14 mouse cellular contexts compared by ENCODE assay signal in the genomic region with DNA sequence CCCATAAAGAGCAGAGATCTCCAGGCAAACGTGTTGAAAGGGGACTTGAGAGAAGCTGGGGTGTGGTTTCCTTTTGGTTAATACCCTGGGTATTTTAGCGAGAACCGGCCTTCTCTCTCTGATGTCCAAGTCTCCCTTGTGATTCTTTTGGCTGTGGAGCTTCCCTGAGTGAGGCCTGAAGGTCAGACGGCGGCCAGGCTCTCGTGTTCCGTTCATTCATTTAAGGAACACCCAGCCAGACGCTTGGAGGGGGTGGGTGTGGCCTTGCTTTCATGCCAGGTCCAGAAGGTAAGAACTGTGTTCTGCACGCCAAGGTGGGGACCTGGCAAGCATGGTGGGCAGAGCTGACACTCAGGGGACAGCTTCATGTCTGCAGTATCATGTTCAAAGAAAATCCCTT. TPM values are rescaled to one million over a fixed set of nuclear protein-coding genes. Genes with fewer than 3 reads are reported as not detected.
"Had no signal": no experiment of that assay in that cellular context is flagged by ENCODE, and none has a peak within 500 bp of the region (broad histone marks: within the 10 kb centered on the region; RNA-seq: fewer than 3 reads in every experiment).

No protein-coding gene starts in this region.

- H3K4me2 ChIP-seq: limb, embryonic 15.5 days; liver, embryonic 12.5 days; lung, embryonic 14.5 days; midbrain, embryonic 11.5 days; neural tube, embryonic 13.5 days had no signal

- H3K9me3 ChIP-seq: limb, embryonic 15.5 days; liver, embryonic 12.5 days; neural tube, embryonic 13.5 days had no signal

- H3K36me3 ChIP-seq: limb, embryonic 15.5 days; liver, embryonic 12.5 days; neural tube, embryonic 13.5 days had no signal

- H3K4me3 ChIP-seq: left cerebral cortex, adult 2 months; limb, embryonic 15.5 days; liver, embryonic 12.5 days; megakaryocyte, embryonic 14.5 days; neural tube, embryonic 13.5 days had no signal

- H3K27ac ChIP-seq: left cerebral cortex, adult 2 months; limb, embryonic 15.5 days; liver, embryonic 12.5 days; macrophage; neural tube, embryonic 13.5 days had no signal

- H3K27me3 ChIP-seq: limb, embryonic 15.5 days; neural tube, embryonic 13.5 days had no signal

- ATAC-seq: liver, embryonic 12.5 days; midbrain, embryonic 16.5 days had no signal

- H3K4me1 ChIP-seq: megakaryocyte, embryonic 14.5 days; neural tube, embryonic 13.5 days had no signal

- H3K9ac ChIP-seq: limb, embryonic 15.5 days; liver, embryonic 12.5 days; lung, embryonic 14.5 days; neural tube, embryonic 13.5 days had no signal

- DNase-seq: kidney, postnatal 10 days; lung, embryonic 14.5 days; lung, postnatal 10 days; right cerebral cortex, postnatal 14 days; thymus, postnatal 4 days had no signal

RNA-seq across cellular contexts. Expression of gene Hmcn2, which starts 10.0 kb away (rescaled TPM):
- polyA plus RNA-seq: limb, embryonic 11.5 days; macrophage had no signal
